Mouse (Mus musculus) R1 (cell line): Measurements from ENCODE around the gene Kansl1.

Source experiments
- DNase-seq: peaks from one replicate; pipeline ENCODE4 v3.0.0-alpha.2; 2018; ENCODE audit warnings: low read depth, low spot score

Kansl1 gene

GRCm38 (mm10) chr11:104468751-104469268 lies at the start of gene Kansl1:
Gene Kansl1, minus strand, starts transcription at chr11:104468861.
- DNase-seq: no peak

DNA sequence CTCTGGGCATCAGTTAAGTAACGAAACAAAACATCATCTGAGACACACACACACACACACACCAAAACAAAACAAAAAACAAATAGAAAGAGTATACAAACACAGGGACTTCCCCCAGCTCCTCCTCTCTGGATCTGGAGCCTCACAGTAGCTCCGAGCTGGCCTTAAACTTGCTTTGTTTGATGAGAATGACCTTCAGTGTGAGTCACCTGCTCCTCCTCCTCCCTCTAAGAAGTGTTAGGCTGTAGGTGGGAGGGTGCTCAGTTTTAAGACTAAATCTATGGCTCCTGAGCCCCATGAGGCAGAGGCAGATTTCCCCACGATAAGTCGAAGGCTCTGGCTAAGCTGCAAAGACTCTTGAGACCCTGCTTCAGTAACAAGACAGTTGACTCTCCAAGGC lies 43.8 kb upstream of the Kansl1 start:
- DNase-seq: no peak

DNA sequence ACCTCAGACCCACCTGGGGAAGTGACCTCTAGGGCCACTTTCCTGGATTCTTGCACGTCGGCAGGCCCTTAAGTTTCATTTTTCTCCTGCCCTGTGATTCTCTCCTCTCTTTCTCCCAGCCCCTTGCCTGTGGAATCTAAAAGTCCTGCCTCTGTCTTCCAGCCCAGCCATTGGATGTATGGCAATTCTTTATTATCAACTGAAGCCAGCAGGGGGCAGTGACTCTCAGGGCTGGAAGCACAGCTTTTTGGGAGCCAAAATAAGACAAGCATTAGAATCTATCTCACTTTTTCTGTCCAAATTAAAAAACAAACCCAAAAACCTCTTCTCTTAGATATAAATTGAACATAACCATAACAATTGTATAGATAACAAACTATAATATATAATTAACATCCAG lies 41.9 kb upstream of the Kansl1 start:
- peak; percentile 73 for DNase-seq

GRCm38 (mm10) chr11:104508455-104508854 lies 39.8 kb upstream of the Kansl1 start:
- no peak for DNase-seq

- peak; percentile 28 for DNase-seq
Measured at GRCm38 (mm10) chr11:104488292-104488691, 19.6 kb upstream of the Kansl1 start.

DNA sequence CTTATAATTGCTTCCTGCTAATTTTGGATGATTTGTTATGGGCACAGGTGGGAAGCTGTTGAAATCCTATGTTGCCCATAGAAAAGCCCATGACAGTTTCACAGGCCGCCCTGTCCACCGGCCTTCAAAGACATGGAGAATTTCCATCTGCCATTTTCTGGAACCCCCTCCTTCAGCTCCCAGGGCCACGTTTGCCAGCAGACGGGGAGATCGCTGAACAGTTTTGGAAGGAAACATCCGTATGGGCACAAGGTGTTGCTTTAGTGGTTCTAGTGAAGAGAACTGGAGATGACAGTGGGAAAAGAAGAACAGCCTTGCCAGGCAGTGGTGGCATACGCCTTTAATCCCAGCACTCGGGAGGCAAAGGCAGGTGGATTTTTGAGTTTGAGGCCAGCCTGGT lies 13.3 kb upstream of the Kansl1 start:
- no peak for DNase-seq

GRCm38 (mm10) chr11:104479505-104479904 lies 10.8 kb upstream of the Kansl1 start:
- DNase-seq: peak; percentile 19

- peak; percentile 96 for DNase-seq
Measured at GRCm38 (mm10) chr11:104469371-104469835, 742 bp upstream of the Kansl1 start.

GRCm38 (mm10) chr11:104467698-104468097 lies 963 bp downstream of the Kansl1 start:
- DNase-seq: no peak

- peak; percentile 81 for DNase-seq
Measured at GRCm38 (mm10) chr11:104461551-104461950, 7.1 kb downstream of the Kansl1 start.

- DNase-seq: no peak
Measured at GRCm38 (mm10) chr11:104459671-104460070, 9.0 kb downstream of the Kansl1 start.

GRCm38 (mm10) chr11:104458507-104458906 lies 10.2 kb downstream of the Kansl1 start:
- no peak for DNase-seq

DNA sequence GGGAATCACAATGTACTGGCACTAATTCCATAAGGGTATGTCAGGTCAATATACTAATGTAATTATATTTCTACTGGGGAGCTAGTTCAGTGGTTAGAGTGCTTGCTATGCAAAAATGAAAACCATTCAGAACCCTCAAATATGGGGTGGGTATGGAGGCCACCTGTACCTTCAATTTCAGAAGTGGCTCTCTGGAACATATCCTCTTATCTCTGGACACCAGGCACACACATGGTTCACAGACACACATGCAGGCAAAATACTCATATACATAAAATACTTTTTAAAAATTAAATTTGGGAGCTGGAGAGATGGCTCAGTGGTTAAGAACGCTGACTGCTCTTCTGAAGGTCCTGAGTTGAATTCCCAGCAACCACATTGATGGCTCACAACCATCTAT lies 16.0 kb downstream of the Kansl1 start:
- DNase-seq: no peak

DNA sequence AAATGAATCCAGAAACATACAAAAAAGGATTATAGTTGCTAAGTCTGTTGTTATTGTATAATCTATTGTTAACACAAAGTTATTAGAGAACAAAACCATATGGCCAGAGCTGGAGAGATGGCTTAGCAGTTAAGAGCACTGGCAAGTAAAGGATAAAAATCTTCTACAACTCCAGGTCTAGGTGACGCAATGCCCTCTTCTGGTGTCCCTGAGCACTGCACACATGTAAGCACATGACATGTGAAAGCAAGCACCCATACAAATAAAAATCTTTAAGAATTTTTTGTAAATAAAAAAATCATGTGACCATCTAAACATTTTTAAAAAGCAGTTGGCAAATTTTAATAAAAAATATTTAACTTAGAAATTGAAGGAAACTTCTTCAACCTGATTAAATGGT lies 17.4 kb downstream of the Kansl1 start:
- peak; percentile 63 for DNase-seq

- peak; percentile 49 for DNase-seq
Measured at GRCm38 (mm10) chr11:104448499-104448898, 20.2 kb downstream of the Kansl1 start.

GRCm38 (mm10) chr11:104445538-104445937 lies 23.1 kb downstream of the Kansl1 start:
- no peak for DNase-seq

DNA sequence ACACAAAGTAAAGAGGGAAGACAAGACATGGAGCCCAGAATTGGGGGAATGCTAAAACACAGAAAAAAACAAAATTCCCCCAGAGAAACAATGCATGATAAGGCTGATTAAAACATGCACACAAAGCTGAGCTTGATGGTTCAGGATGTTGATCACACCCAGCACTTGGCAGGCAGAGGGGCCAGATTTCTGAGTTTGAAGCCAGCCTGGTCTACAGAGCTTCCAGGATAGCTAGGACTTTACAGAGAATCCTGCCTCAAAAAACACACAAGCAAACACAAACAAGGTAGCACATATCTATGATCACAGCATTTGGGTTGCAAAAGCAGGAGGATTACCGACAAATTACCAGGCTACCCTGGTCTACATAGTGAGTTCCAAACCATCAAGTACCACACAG lies 23.6 kb downstream of the Kansl1 start:
- DNase-seq: no peak

DNA sequence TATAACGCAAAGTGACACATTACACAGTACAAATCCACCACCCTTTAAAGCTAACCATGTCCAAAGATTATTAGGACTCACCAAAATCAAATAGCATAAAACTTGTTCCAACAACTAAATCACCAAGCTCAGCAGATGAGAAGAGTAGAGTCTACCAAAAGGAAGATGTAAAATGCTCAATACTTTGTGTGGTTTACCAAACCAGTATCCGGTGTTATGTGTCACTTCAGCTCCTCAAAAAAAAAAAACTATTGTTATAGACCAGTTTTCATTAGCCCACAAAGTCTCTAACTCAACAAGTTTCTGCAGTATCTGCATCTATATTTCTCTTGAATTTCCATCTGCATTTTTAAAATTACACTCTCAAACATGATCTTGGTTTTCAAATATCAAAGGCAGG lies 25.3 kb downstream of the Kansl1 start:
- no peak for DNase-seq

GRCm38 (mm10) chr11:104442333-104443136 lies 26.1 kb downstream of the Kansl1 start:
- DNase-seq: peak; percentile 96

- DNase-seq: peak; percentile 81
Measured at GRCm38 (mm10) chr11:104441475-104442332, 27.0 kb downstream of the Kansl1 start.

- peak; percentile 56 for DNase-seq
Measured at GRCm38 (mm10) chr11:104440521-104441474, 27.9 kb downstream of the Kansl1 start.
